Mouse (Mus musculus) G1E (cell line): Measurements from ENCODE around the gene Nkx3-2. TPM values are rescaled to one million over a fixed set of nuclear protein-coding genes. Genes with fewer than 3 reads are reported as not detected.

Experiments
- ATAC-seq: 2 replicates; pipeline ENCODE4 v1.8.0; 2016; ENCODE audit warnings: mild to moderate bottlenecking; ENCODE audit not compliant: insufficient number of reproducible peaks, poor library complexity, low FRiP score, severe bottlenecking; ENCODE audit errors: extremely low read depth
- DNase-seq: peaks from one replicate; pipeline ENCODE4 v3.0.0; 2012; ENCODE audit warnings: low spot score
- H3K27me3 ChIP-seq: 2 replicates; pipeline ENCODE4 v1.6.1; 2012; ENCODE audit warnings: mild to moderate bottlenecking, low read length, inconsistent platforms; ENCODE audit not compliant: insufficient read depth
- H3K36me3 ChIP-seq: replicated peaks from 2 replicates; pipeline ENCODE3; 2012; ENCODE audit warnings: mild to moderate bottlenecking, inconsistent platforms
- H3K4me1 ChIP-seq: 2 replicates; pipeline ENCODE4 v1.6.1; 2012; ENCODE audit warnings: low read depth, low read length, inconsistent platforms, mixed read lengths; ENCODE audit not compliant: insufficient read depth
- H3K4me3 ChIP-seq: 2 replicates; pipeline ENCODE4 v1.5.1; 2012; ENCODE audit warnings: low read depth, mild to moderate bottlenecking, inconsistent platforms, low read length, moderate library complexity, mixed read lengths
- H3K9me3 ChIP-seq: replicated peaks from 2 replicates; pipeline ENCODE4 v1.6.1; 2012; ENCODE audit warnings: inconsistent platforms
- CTCF ChIP-seq: IDR thresholded peaks from 2 replicates; pipeline ENCODE4 v1.5.1; 2012; ENCODE audit warnings: low read depth, low read length, inconsistent platforms, mixed read lengths
- GATA1 ChIP-seq: IDR thresholded peaks from 2 replicates; pipeline ENCODE4 v1.6.1; 2012; ENCODE audit warnings: borderline replicate concordance, low read length, inconsistent platforms, mixed read lengths
- GATA2 ChIP-seq: IDR thresholded peaks from 2 replicates; pipeline ENCODE4 v1.6.1; 2012; ENCODE audit warnings: low read depth, low read length, inconsistent platforms, borderline replicate concordance
- POLR2AphosphoS5 ChIP-seq: IDR thresholded peaks from 2 replicates; pipeline ENCODE4 v1.6.1; 2012; ENCODE audit warnings: low read depth, low read length, inconsistent platforms; ENCODE audit not compliant: insufficient replicate concordance
- TAL1 ChIP-seq: conservative IDR thresholded peaks from 2 replicates; pipeline ENCODE4 v1.6.1; 2012; ENCODE audit warnings: low read depth, low read length, inconsistent platforms, mixed read lengths
- polyA plus RNA-seq: library from polyadenylated mRNA; stranded (reverse); fragments of >175 nt; gene quantifications from 2 replicates; pipeline ENCODE4 v1.2.3, GENCODE M21; 2012
- total RNA-seq, 2 experiments: library from RNA; stranded (forward) in 1 of 2; stranded (reverse) in 1 of 2; fragments of 200-1000 nt in 1 of 2; fragments of >200 nt in 1 of 2; fragmentation: Nextera tagmentation in 1 of 2; gene quantifications; 2 replicates each; pipeline ENCODE4 v1.2.3; 2014 to 2017

Nkx3-2 gene
- total and polyA plus RNA-seq, 3 experiments, result not detected

DNA sequence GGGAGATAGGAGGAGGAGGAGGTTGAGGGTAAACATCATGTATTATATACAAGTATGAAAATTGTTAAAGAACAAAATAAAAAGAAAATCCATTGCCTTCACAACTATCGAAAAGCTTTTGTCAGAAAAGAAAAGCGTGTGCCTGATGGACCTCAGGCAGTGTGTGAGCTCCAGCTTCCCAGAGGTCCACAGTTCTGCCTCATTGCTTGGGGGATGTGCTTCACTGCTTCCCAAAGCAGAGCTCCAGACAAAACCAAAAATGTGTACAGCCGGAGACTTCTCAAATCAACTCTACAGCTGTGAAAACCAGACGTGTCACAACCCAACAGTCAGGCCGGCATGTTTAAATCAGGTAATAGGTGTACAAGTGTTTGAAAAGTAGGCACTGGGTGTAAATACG is 38.7 kb downstream of the Nkx3-2 start:
- Histone ChIP-seq H3K9me3 (no peaks in the 10 kb centered on the region), H3K27me3 (no peaks in the 10 kb centered on the region), H3K4me1 (peaks cover 18% of the 10 kb centered on the region), H3K4me3 (no peak overlapping the region), H3K36me3 (no peaks in the 10 kb centered on the region)
- ATAC-seq (no peak), DNase-seq (no peak)
- no peak for TF ChIP-seq GATA2
- TF ChIP-seq POLR2AphosphoS5, result no peak
- TF ChIP-seq GATA1, result no peak
- TF ChIP-seq TAL1, result no peak
- no peak for TF ChIP-seq CTCF

Other genes with a start within 250 kb of the Nkx3-2 start
- gene Rab28, start 56.3 kb downstream of the Nkx3-2 start, total RNA-seq (2014; fragmentation: Nextera tagmentation), result 40.5 and 46.6 TPM in 2 replicates
- gene Rab28, start 56.3 kb downstream of the Nkx3-2 start, total RNA-seq (2017), result 58.3 and 58.7 TPM in 2 replicates
- 35.1 and 41.9 TPM in 2 replicates for gene Rab28, start 56.3 kb downstream of the Nkx3-2 start, polyA plus RNA-seq
- 72.1 and 86.7 TPM in 2 replicates for gene Bod1l, start 79.8 kb upstream of the Nkx3-2 start, total RNA-seq (2014; fragmentation: Nextera tagmentation)
- gene Bod1l, start 79.8 kb upstream of the Nkx3-2 start, total RNA-seq (2017), result 40.8 and 50.6 TPM in 2 replicates
- gene Bod1l, start 79.8 kb upstream of the Nkx3-2 start, polyA plus RNA-seq, result 7.8 and 9.4 TPM in 2 replicates